Mouse (Mus musculus) stomach, embryonic 16.5 days (tissue): Measurements from ENCODE around the gene Myom3. TPM values are rescaled to one million over a fixed set of nuclear protein-coding genes. Genes with fewer than 3 reads are reported as not detected.

ENCODE experiments used
- ATAC-seq: fragments of 200-750 bp; cut with Nextera tagmentation; 2 replicates; pipeline ENCODE4 v1.8.0; 2017; ENCODE audit warnings: moderate number of reproducible peaks, moderate TSS enrichment; ENCODE audit not compliant: insufficient read depth, low FRiP score
- H3K27ac ChIP-seq: fragments of 300-500 bp; sonication (generic); 2 replicates; pipeline ENCODE4 v1.5.1; 2014; ENCODE audit warnings: low read length
- H3K27me3 ChIP-seq: fragments of 300-500 bp; sonication (generic); 2 replicates; pipeline ENCODE4 v1.6.1; 2014; ENCODE audit warnings: low read length, control low read depth, mixed read lengths; ENCODE audit not compliant: control insufficient read depth, insufficient read depth
- H3K36me3 ChIP-seq: fragments of 300-500 bp; sonication (generic); 2 replicates; pipeline ENCODE4 v1.6.1; 2014; ENCODE audit warnings: low read length; ENCODE audit not compliant: control insufficient read depth, insufficient read depth
- H3K4me1 ChIP-seq: fragments of 300-500 bp; sonication (generic); 2 replicates; pipeline ENCODE4 v1.6.1; 2014; ENCODE audit warnings: low read length, control low read depth, mixed read lengths; ENCODE audit not compliant: control insufficient read depth, insufficient read depth
- H3K4me2 ChIP-seq: fragments of 300-500 bp; sonication (generic); 2 replicates; pipeline ENCODE4 v1.6.1; 2014; ENCODE audit warnings: low read depth, low read length, mixed read lengths
- H3K4me3 ChIP-seq: fragments of 300-500 bp; sonication (generic); replicated peaks from 2 replicates; pipeline ENCODE4 v1.5.1; 2014; ENCODE audit warnings: mild to moderate bottlenecking, low read length
- H3K9ac ChIP-seq: fragments of 300-500 bp; sonication (generic); 2 replicates; pipeline ENCODE4 v1.6.1; 2014; ENCODE audit warnings: low read length
- H3K9me3 ChIP-seq: fragments of 300-500 bp; sonication (generic); replicated peaks from 2 replicates; pipeline ENCODE4 v1.6.1; 2016; ENCODE audit warnings: low read length, control low read depth; ENCODE audit not compliant: control insufficient read depth
- WGBS: fragments of 180-500 bp; shearing (Covaris S2); extraction: QIAGEN DNeasy Blood & Tissue Kit; methylation state at CpG from one replicate; pipeline ENCODE4 v1.1.7; 2014; 5-methylcytosine and 5-hydroxymethylcytosine counted together
- polyA plus RNA-seq: library from polyadenylated mRNA; unstranded; fragments of >200 nt; fragmentation: Nextera tagmentation; extraction: Ambion mirVana; gene quantifications from 2 replicates; pipeline ENCODE4 v1.2.1, GENCODE M21; 2015

Gene Myom3
- polyA plus RNA-seq, 1 experiment from 2014 or later = 3.6 TPM

GRCm38 (mm10) chr4:135733901-135734300 is 25.6 kb upstream of the Myom3 start:
- Histone ChIP-seq H3K4me1 (peaks cover 11% of the 10 kb centered on the region), H3K36me3 (0 out of 2 replicates have a peak, but pooled peaks cover 9% of the 10 kb centered on the region), H3K9me3 (0 out of 2 replicates have a peak, but pooled peaks cover 9% of the 10 kb centered on the region), H3K4me2 (no peak overlapping the region), H3K27ac (no peak overlapping the region), H3K27me3 (no peaks in the 10 kb centered on the region), H3K4me3 (no peak overlapping the region), H3K9ac (no peak overlapping the region)
- WGBS = 94% methylated on average over 14 of the region's 14 CpGs
- no peak for ATAC-seq

GRCm38 (mm10) chr4:135736903-135737302 is 22.6 kb upstream of the Myom3 start:
- Histone ChIP-seq H3K9me3 (0 out of 2 replicates have a peak, but pooled peaks cover 9% of the 10 kb centered on the region), H3K4me3 (no peak overlapping the region), H3K27ac (no peak overlapping the region), H3K4me2 (no peak overlapping the region), H3K36me3 (0 out of 2 replicates have a peak, but pooled peaks cover 9% of the 10 kb centered on the region), H3K4me1 (peaks cover 13% of the 10 kb centered on the region; the same call in 1 of the 2 replicates), H3K9ac (no peak overlapping the region), H3K27me3 (no peaks in the 10 kb centered on the region)
- WGBS = 64% methylated on average over 3 of the region's 3 CpGs
- no peak for ATAC-seq

- WGBS = 47% methylated on average over 5 of the region's 5 CpGs
- Histone ChIP-seq H3K27me3 (no peaks in the 10 kb centered on the region), H3K9me3 (0 out of 2 replicates have a peak, but pooled peaks cover 9% of the 10 kb centered on the region), H3K4me2 (no peak overlapping the region), H3K4me3 (no peak overlapping the region), H3K36me3 (0 out of 2 replicates have a peak, but pooled peaks cover 9% of the 10 kb centered on the region), H3K4me1 (peaks cover 13% of the 10 kb centered on the region; the same call in 1 of the 2 replicates), H3K9ac (no peak overlapping the region), H3K27ac (no peak overlapping the region)
- ATAC-seq = no peak
Observed at GRCm38 (mm10) chr4:135738237-135738636, 21.3 kb upstream of the Myom3 start.

- Histone ChIP-seq H3K27ac (no peak overlapping the region; the same call in 1 of the 2 replicates), H3K4me1 (peaks cover 13% of the 10 kb centered on the region; the same call in 1 of the 2 replicates), H3K9me3 (0 out of 2 replicates have a peak, but pooled peaks cover 7% of the 10 kb centered on the region), H3K4me3 (no peak overlapping the region), H3K9ac (no peak overlapping the region), H3K4me2 (no peak overlapping the region), H3K36me3 (0 out of 2 replicates have a peak, but pooled peaks cover 6% of the 10 kb centered on the region), H3K27me3 (no peaks in the 10 kb centered on the region)
- WGBS = 57% methylated on average over 7 of the region's 7 CpGs
- ATAC-seq = no peak
Observed at GRCm38 (mm10) chr4:135739148-135739547, 20.4 kb upstream of the Myom3 start.

- no peaks in the 10 kb centered on the region for H3K27me3 ChIP-seq
- no peak overlapping the region for H3K9ac ChIP-seq
- peaks cover 17% of the 10 kb centered on the region for H3K4me1 ChIP-seq
- WGBS = 80% methylated on average over 14 of the region's 14 CpGs
- no peak overlapping the region for H3K4me2 ChIP-seq
- peak; percentile 59; the same call in 1 of the 2 replicates for ATAC-seq
- H3K9me3 ChIP-seq = 0 out of 2 replicates have a peak, but pooled peaks cover 2% of the 10 kb centered on the region
- no peak overlapping the region for H3K27ac ChIP-seq
- no peak overlapping the region for H3K4me3 ChIP-seq
- H3K36me3 ChIP-seq = 0 out of 2 replicates have a peak, but pooled peaks cover under 1% of the 10 kb centered on the region
Observed at GRCm38 (mm10) chr4:135739672-135740071, 19.8 kb upstream of the Myom3 start.

GRCm38 (mm10) chr4:135743520-135743919 is 16.0 kb upstream of the Myom3 start:
- Histone ChIP-seq H3K4me2 (no peak overlapping the region), H3K36me3 (no peaks in the 10 kb centered on the region), H3K9ac (no peak overlapping the region), H3K9me3 (no peaks in the 10 kb centered on the region), H3K27ac (no peak overlapping the region), H3K4me3 (no peak overlapping the region), H3K27me3 (no peaks in the 10 kb centered on the region), H3K4me1 (peaks cover 22% of the 10 kb centered on the region)
- WGBS = 18% methylated on average over 6 of the region's 6 CpGs
- no peak for ATAC-seq

GRCm38 (mm10) chr4:135744726-135745448 is 14.6 kb upstream of the Myom3 start:
- Histone ChIP-seq H3K4me2 (peak overlapping the region; percentile 2; the same call in 1 of the 2 replicates), H3K36me3 (no peaks in the 10 kb centered on the region), H3K9ac (no peak overlapping the region), H3K4me3 (no peak overlapping the region), H3K4me1 (peaks cover 15% of the 10 kb centered on the region), H3K27ac (no peak overlapping the region), H3K9me3 (no peaks in the 10 kb centered on the region), H3K27me3 (no peaks in the 10 kb centered on the region)
- 17% methylated on average over 16 of the region's 16 CpGs for WGBS
- peak; percentile 34; the same call in 1 of the 2 replicates for ATAC-seq

DNA sequence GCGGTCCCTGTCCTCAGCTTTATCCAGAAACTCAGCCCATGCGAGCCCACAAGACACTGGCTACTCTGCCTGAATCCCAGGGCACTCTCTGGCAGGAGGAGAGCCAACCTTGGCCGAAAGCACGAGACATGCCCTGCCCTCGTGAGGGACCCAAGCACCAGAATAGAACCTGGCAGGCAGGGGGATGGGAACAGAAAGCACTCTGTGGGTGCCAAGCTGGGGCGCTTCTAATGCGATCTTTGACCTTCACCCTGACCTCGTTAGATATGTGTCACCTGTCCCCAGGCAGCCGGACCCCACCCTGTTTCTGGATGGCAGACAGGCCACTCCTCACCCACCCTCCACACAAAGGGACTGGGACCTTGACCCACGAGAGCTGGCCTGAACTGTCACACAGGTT is 13.9 kb upstream of the Myom3 start:
- no peak for ATAC-seq
- Histone ChIP-seq H3K4me3 (no peak overlapping the region), H3K4me2 (no peak overlapping the region), H3K36me3 (no peaks in the 10 kb centered on the region), H3K4me1 (peaks cover 15% of the 10 kb centered on the region), H3K9me3 (no peaks in the 10 kb centered on the region), H3K9ac (no peak overlapping the region), H3K27me3 (no peaks in the 10 kb centered on the region), H3K27ac (no peak overlapping the region)
- 57% methylated on average over 10 of the region's 10 CpGs for WGBS

DNA sequence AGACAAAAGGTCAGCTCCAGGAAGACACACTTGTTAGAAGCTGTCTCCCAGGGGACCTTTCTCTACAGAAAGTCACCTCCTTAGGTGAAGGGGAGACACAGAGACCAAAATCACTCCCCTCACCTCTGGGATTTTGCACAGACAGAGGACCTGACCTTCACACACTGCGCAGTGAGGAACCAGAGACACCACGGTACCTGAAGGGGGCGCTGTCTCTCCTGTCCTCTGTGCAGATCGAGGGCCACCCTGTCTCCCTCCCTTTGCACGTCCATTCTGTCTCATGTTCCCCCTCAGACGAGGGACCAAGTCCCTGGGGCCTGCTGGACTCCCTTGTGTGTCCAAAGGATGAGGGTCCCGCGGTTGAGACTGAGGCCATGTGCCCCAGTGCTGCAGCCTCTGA is 8.6 kb upstream of the Myom3 start:
- H3K4me1 ChIP-seq = no peaks in the 10 kb centered on the region
- no peak for ATAC-seq
- WGBS = 78% methylated on average over 8 of the region's 8 CpGs
- H3K9ac ChIP-seq = no peak overlapping the region
- no peak overlapping the region for H3K27ac ChIP-seq
- no peak overlapping the region for H3K4me3 ChIP-seq
- no peaks in the 10 kb centered on the region for H3K36me3 ChIP-seq
- no peak overlapping the region for H3K4me2 ChIP-seq
- no peaks in the 10 kb centered on the region for H3K27me3 ChIP-seq
- H3K9me3 ChIP-seq = 0 out of 2 replicates have a peak, but pooled peaks cover 5% of the 10 kb centered on the region
